Mouse (Mus musculus): ENCODE results near the gene Cenpu. TPM values are rescaled to one million over a fixed set of nuclear protein-coding genes. Genes with fewer than 3 reads are reported as not detected.

Gene Cenpu
- 10.8 and 13.9 TPM in 2 replicates for polyA plus RNA-seq (2015; fragmentation: Nextera tagmentation; extraction: Ambion mirVana)

DNA sequence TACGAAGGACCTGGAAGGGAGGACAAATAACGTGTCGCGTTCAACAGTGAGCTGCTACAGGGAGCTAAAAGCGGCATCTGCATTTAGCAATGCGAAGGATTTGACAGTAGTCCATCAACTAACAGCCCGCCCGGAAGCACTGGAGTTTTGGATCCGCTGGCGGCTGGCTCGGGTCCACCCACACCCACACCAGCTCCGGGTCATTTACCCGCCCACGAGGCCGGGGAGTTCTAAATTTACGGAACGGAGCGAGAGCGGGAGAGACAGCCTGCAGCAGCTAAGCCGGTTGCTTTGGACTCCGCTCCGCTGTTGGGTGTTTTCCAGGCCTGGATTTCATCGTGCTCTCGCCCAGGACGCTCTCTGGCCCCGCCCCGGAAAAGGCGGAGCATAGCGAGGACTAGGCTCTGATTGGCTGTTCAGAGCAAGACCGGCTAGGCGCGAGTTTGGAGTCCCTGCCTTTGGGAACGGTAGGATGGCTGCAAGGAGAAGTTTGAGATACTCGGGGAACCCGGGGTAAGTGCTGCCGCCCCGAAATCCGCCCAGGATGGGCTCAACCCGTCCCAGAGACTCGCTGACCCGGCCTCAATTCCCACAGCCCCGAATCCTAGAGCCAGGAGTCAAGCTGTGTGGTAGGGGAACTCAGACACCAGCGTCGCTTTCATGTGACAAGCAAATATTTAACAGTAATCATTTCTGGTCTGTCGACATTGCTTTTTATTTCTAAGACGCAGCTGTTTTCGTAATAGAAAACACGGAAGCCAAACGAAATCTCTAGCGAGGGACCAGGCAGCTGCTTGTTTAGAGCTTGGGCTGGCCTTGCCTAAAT, at the start of gene Cenpu:
Cenpu (plus strand) TSS at position 414 of the 826 bp plus-strand sequence.
- H3K4me2 ChIP-seq (replicated peaks) = peak within 1 kb of the TSS; percentile 78
- WGBS = under 1% methylated on average over 50 of the region's 50 CpGs
- peaks cover 6% of the 10 kb centered on the region for H3K4me1 ChIP-seq (replicated peaks)
- H3K9me3 ChIP-seq = no peaks in the 10 kb centered on the region
- peak; percentile 99 for ATAC-seq
- peak within 1 kb of the TSS; percentile 64 for H3K9ac ChIP-seq
- 0 out of 2 replicates have a peak within 1 kb of the TSS, but pooled peaks have one; percentile 52 for H3K27ac ChIP-seq
- peak within 1 kb of the TSS; percentile 75 for H3K4me3 ChIP-seq (replicated peaks)
- H3K27me3 ChIP-seq (replicated peaks) = no peaks in the 10 kb centered on the region
- no peaks in the 10 kb centered on the region for H3K36me3 ChIP-seq

DNA sequence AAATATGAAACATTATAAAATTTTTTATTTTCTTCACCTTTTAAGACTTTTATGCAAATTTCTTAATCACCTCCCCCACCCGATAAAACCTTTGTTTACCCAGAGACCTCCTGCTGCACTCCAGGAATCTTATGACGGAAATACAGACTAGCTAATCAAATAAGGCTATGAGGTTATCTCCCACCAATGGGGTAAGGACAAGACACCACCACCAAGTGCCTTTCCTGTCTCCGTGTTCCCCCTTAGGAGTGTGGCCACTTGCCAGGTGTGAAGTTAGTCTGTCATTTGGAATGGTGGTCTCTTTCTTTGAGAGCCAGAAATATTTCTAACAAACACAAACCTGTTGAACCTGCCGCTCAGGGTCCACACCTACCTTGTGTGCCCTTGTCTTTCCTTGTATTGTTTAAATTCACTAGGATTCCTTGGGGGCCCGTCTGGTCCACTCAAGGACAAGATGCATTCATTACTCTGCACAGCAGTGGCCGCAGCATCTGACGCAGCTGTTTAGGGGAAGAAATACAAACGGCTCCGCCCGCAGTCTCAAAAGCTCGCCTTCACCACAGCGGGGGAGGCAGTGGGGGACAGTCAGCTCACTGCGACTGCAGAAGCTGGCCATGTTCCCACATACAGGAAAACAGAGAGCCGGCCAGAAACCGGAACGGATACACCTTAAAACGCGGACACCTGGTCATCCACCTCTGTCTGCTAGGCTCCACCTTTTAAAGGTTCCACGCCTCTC, 49.3 kb upstream of the Cenpu start:
- ATAC-seq = peak; percentile 59
- 20% methylated on average over 19 of the region's 19 CpGs for WGBS
- Histone ChIP-seq H3K4me3 (replicated peaks) (peak overlapping the region; percentile 33), H3K9me3 (no peaks in the 10 kb centered on the region), H3K36me3 (no peaks in the 10 kb centered on the region; the same call in 1 of the 2 replicates), H3K4me2 (replicated peaks) (peak overlapping the region; percentile 51), H3K4me1 (replicated peaks) (peaks cover 12% of the 10 kb centered on the region; the same call in 1 of the 2 replicates), H3K9ac (no peak overlapping the region; the same call in 1 of the 2 replicates), H3K27me3 (replicated peaks) (no peaks in the 10 kb centered on the region), H3K27ac (no peak overlapping the region)

GRCm38 (mm10) chr8:46503072-46503695, 48.6 kb upstream of the Cenpu start:
- H3K4me1 ChIP-seq (replicated peaks) = peaks cover 12% of the 10 kb centered on the region; the same call in 1 of the 2 replicates

GRCm38 (mm10) chr8:46504196-46504595, 47.6 kb upstream of the Cenpu start:
- Histone ChIP-seq H3K4me1 (replicated peaks) (peaks cover 12% of the 10 kb centered on the region; the same call in 1 of the 2 replicates), H3K27ac (no peak overlapping the region), H3K36me3 (no peaks in the 10 kb centered on the region; the same call in 1 of the 2 replicates), H3K4me3 (replicated peaks) (no peak overlapping the region), H3K27me3 (replicated peaks) (no peaks in the 10 kb centered on the region), H3K4me2 (replicated peaks) (no peak overlapping the region), H3K9ac (no peak overlapping the region), H3K9me3 (no peaks in the 10 kb centered on the region)
- ATAC-seq = no peak
- WGBS = 72% methylated on average over 3 of the region's 3 CpGs

More at GRCm38 (mm10) chr8:46503072-46503695, 48.6 kb upstream of the Cenpu start:
- Histone ChIP-seq H3K4me2 (replicated peaks) (peak overlapping the region; percentile 51), H3K9me3 (no peaks in the 10 kb centered on the region), H3K36me3 (no peaks in the 10 kb centered on the region; the same call in 1 of the 2 replicates), H3K9ac (no peak overlapping the region), H3K27me3 (replicated peaks) (no peaks in the 10 kb centered on the region), H3K27ac (no peak overlapping the region), H3K4me3 (replicated peaks) (peak overlapping the region; percentile 33; the same call in 1 of the 2 replicates)
- WGBS = 77% methylated on average over 12 of the region's 12 CpGs
- ATAC-seq = no peak

DNA sequence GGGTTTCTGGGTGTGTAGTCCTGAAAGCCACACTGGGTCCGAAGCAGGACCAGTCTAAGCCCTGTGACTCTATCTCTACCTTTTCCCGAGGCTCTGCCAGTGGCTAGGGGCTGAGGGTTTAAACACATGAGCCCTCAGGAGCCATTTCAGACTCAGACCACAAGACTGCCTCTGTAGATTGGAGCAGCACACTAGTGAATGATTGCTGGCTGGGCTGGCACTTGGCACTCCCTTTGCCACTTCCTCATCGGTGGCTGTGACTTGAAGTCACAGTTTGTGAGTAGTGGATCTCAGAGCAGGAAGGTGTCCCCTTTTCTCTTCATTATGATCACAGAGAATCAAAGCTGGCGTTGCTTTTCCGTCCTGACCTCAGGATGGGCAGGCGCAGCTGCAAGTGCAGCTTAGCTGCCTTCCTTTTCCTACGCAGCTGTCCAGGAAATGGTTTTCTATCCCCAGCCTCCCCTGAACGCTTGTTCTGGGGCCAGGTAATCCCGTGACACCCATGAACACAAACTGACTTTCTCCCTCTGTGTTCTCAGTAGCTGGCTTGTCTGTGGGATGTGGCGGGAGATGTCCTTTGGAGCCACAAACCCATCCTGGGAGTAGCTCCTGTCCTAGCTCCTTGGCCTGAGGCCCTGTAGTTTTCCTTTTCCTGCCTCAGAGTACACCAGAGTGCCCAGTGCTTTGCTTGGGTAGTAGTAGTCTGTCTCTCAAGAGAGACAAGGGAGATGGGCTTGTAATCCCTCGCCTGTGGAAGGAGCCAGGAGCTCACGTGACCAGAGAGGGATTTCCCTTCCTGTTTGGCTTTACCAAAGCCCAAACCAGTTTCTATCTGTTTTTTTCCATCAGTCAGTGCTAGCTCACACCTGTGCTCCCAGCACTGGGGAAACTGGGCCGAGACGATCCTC, 43.1 kb upstream of the Cenpu start:
- H3K36me3 ChIP-seq = peaks cover 3% of the 10 kb centered on the region; the same call in 1 of the 2 replicates
- no peak for ATAC-seq
- H3K4me1 ChIP-seq (replicated peaks) = 0 out of 2 replicates have a peak, but pooled peaks cover 3% of the 10 kb centered on the region
- no peaks in the 10 kb centered on the region for H3K27me3 ChIP-seq (replicated peaks)
- no peak overlapping the region for H3K27ac ChIP-seq
- no peaks in the 10 kb centered on the region for H3K9me3 ChIP-seq
- H3K9ac ChIP-seq = no peak overlapping the region
- 82% methylated on average over 14 of the region's 14 CpGs for WGBS
- no peak overlapping the region for H3K4me2 ChIP-seq (replicated peaks)
- H3K4me3 ChIP-seq (replicated peaks) = no peak overlapping the region

- Histone ChIP-seq H3K36me3 (peaks cover 3% of the 10 kb centered on the region; the same call in 1 of the 2 replicates), H3K4me1 (replicated peaks) (no peaks in the 10 kb centered on the region), H3K9ac (no peak overlapping the region), H3K4me2 (replicated peaks) (no peak overlapping the region), H3K4me3 (replicated peaks) (no peak overlapping the region), H3K27me3 (replicated peaks) (no peaks in the 10 kb centered on the region), H3K9me3 (no peaks in the 10 kb centered on the region), H3K27ac (no peak overlapping the region)
- no peak for ATAC-seq
- 91% methylated on average over 3 of the region's 3 CpGs for WGBS
Observed at GRCm38 (mm10) chr8:46509474-46509873, 42.4 kb upstream of the Cenpu start.

GRCm38 (mm10) chr8:46511336-46511735, 40.5 kb upstream of the Cenpu start:
- Histone ChIP-seq H3K27me3 (replicated peaks) (no peaks in the 10 kb centered on the region), H3K27ac (no peak overlapping the region), H3K9ac (no peak overlapping the region), H3K36me3 (peaks cover 3% of the 10 kb centered on the region; the same call in 1 of the 2 replicates), H3K9me3 (no peaks in the 10 kb centered on the region), H3K4me2 (replicated peaks) (no peak overlapping the region), H3K4me3 (replicated peaks) (no peak overlapping the region), H3K4me1 (replicated peaks) (no peaks in the 10 kb centered on the region)
- WGBS = 89% methylated on average over 9 of the region's 9 CpGs
- no peak for ATAC-seq

DNA sequence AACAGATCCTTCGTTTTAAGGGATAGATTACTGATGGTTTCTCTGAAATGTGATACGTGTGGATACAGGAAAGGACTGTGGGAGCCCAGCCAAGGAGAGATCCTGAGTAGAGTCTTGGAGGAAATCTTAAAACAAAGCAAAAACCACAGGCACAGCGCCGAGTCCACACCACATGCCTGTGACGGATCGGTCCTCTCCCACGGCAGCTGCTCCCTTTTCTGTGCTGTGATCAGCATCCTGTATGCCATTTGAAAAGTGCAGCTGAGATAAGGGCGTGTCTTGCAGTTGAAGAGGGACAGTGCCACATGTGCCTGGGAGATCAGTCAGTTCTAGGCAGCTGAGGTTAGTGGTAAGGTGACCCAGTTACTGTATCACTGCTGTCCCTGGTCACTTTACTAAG, 39.3 kb upstream of the Cenpu start:
- no peak overlapping the region for H3K9ac ChIP-seq
- H3K9me3 ChIP-seq = no peaks in the 10 kb centered on the region
- 0 out of 2 replicates have a peak, but pooled peaks have one; percentile 47 for ATAC-seq
- H3K36me3 ChIP-seq = 0 out of 2 replicates have a peak, but pooled peaks cover 3% of the 10 kb centered on the region
- H3K27me3 ChIP-seq (replicated peaks) = no peaks in the 10 kb centered on the region
- H3K4me2 ChIP-seq (replicated peaks) = no peak overlapping the region
- no peak overlapping the region for H3K4me3 ChIP-seq (replicated peaks)
- no peaks in the 10 kb centered on the region for H3K4me1 ChIP-seq (replicated peaks)
- WGBS = 52% methylated on average over 8 of the region's 8 CpGs
- no peak overlapping the region for H3K27ac ChIP-seq

DNA sequence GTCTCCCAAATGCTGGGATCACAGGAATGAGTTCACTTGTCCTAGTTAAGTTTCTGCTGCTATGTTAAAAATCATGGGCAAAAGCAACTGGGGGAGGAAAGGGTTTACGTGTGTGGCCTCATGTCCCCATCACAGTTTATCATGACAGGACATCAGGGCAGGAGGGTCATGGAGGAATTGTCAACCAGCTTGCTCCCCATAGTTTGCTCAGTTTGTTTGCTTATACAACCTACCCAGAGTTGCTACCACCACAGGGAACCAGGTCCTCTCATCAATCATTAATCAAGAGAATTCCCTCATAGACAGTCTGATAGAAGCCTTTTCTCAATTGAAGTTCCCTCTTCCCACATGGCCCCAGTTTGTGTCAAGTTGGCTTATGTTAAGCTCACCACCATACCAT, 37.8 kb upstream of the Cenpu start:
- no peaks in the 10 kb centered on the region for H3K4me1 ChIP-seq (replicated peaks)
- H3K27me3 ChIP-seq (replicated peaks) = no peaks in the 10 kb centered on the region
- 65% methylated on average over 1 of the region's 1 CpGs for WGBS
- no peak overlapping the region for H3K4me3 ChIP-seq (replicated peaks)
- no peaks in the 10 kb centered on the region for H3K9me3 ChIP-seq
- no peak overlapping the region for H3K4me2 ChIP-seq (replicated peaks)
- ATAC-seq = 0 out of 2 replicates have a peak, but pooled peaks have one; percentile 17
- no peak overlapping the region for H3K27ac ChIP-seq
- 0 out of 2 replicates have a peak, but pooled peaks cover 3% of the 10 kb centered on the region for H3K36me3 ChIP-seq
- no peak overlapping the region for H3K9ac ChIP-seq

DNA sequence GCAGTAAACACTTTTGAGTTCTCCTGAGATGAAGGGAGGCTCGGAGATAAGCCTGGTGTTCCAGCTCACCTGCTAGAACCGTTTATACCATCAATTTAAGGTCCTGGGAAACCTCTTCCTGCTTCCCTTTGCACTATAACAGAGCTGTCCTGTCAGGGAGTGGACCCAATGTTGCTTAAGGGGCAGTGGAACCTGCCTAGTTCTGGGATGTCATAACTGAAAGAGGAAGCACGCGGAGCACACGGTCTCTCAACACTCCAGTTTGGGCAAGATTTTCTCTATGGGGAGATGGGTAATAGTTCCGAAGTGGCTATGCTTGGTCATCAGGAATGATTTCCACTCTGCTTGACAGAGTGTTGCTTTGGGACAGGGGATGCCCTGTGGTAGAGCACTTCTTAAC, 31.2 kb upstream of the Cenpu start:
- no peak overlapping the region for H3K4me3 ChIP-seq (replicated peaks)
- H3K27me3 ChIP-seq (replicated peaks) = no peaks in the 10 kb centered on the region
- no peaks in the 10 kb centered on the region for H3K36me3 ChIP-seq
- no peaks in the 10 kb centered on the region for H3K9me3 ChIP-seq
- no peak overlapping the region for H3K9ac ChIP-seq
- 77% methylated on average over 6 of the region's 6 CpGs for WGBS
- H3K4me1 ChIP-seq (replicated peaks) = no peaks in the 10 kb centered on the region
- no peak overlapping the region for H3K27ac ChIP-seq
- no peak for ATAC-seq
- H3K4me2 ChIP-seq (replicated peaks) = no peak overlapping the region

- Histone ChIP-seq H3K27ac (no peak overlapping the region), H3K4me3 (replicated peaks) (no peak overlapping the region), H3K4me2 (replicated peaks) (no peak overlapping the region), H3K27me3 (replicated peaks) (no peaks in the 10 kb centered on the region), H3K9ac (no peak overlapping the region), H3K4me1 (replicated peaks) (no peaks in the 10 kb centered on the region), H3K9me3 (no peaks in the 10 kb centered on the region), H3K36me3 (no peaks in the 10 kb centered on the region)
- ATAC-seq = no peak
- 84% methylated on average over 8 of the region's 8 CpGs for WGBS
Observed at GRCm38 (mm10) chr8:46526098-46526497, 25.7 kb upstream of the Cenpu start.
